Mouse (Mus musculus) embryonic facial prominence, embryonic 11.5 days (tissue): Measurements from ENCODE around the gene Glt1d1. TPM values are rescaled to one million over a fixed set of nuclear protein-coding genes. Genes with fewer than 3 reads are reported as not detected.

Experiments
- ATAC-seq: fragments of 200-750 bp; cut with Nextera tagmentation; replicated peaks from 2 replicates; pipeline ENCODE4 v1.8.0; 2017; ENCODE audit warnings: low read depth; ENCODE audit not compliant: insufficient number of reproducible peaks, low FRiP score, low TSS enrichment
- DNase-seq: peaks from one replicate; pipeline ENCODE4 v3.0.0-alpha.2; 2015; ENCODE audit warnings: low spot score
- H3K27ac ChIP-seq: fragments of 300-500 bp; sonication (generic); replicated peaks from 2 replicates; pipeline ENCODE4 v1.5.1; 2014; ENCODE audit warnings: mild to moderate bottlenecking, low read depth, low read length, control low read depth
- H3K27me3 ChIP-seq: fragments of 300-500 bp; sonication (generic); 2 replicates; pipeline ENCODE4 v1.6.1; 2014; ENCODE audit warnings: mild to moderate bottlenecking, low read length, moderate library complexity, mixed read lengths; ENCODE audit not compliant: control insufficient read depth, insufficient read depth
- H3K36me3 ChIP-seq: fragments of 300-500 bp; sonication (generic); replicated peaks from 2 replicates; pipeline ENCODE4 v1.6.1; 2014; ENCODE audit warnings: low read depth, mild to moderate bottlenecking, low read length, moderate library complexity, mixed read lengths; ENCODE audit not compliant: control insufficient read depth, insufficient read depth
- H3K4me1 ChIP-seq: fragments of 300-500 bp; sonication (generic); 2 replicates; pipeline ENCODE4 v1.6.1; 2014; ENCODE audit warnings: low read length, mixed read lengths; ENCODE audit not compliant: control insufficient read depth, insufficient read depth
- H3K4me2 ChIP-seq: fragments of 300-500 bp; sonication (generic); 2 replicates; pipeline ENCODE4 v1.6.1; 2014; ENCODE audit warnings: low read depth, mild to moderate bottlenecking, control low read depth, low read length, moderate library complexity
- H3K4me3 ChIP-seq: fragments of 300-500 bp; sonication (generic); 2 replicates; pipeline ENCODE4 v1.5.1; 2014; ENCODE audit warnings: low read depth, low read length, control low read depth
- H3K9ac ChIP-seq: fragments of 300-500 bp; sonication (generic); replicated peaks from 2 replicates; pipeline ENCODE4 v1.6.1; 2014; ENCODE audit warnings: mild to moderate bottlenecking, control low read depth, low read length
- H3K9me3 ChIP-seq: fragments of 300-500 bp; sonication (generic); replicated peaks from 2 replicates; pipeline ENCODE4 v1.6.1; 2016; ENCODE audit warnings: mild to moderate bottlenecking, low read length, inconsistent platforms, mixed read lengths; ENCODE audit not compliant: control insufficient read depth
- WGBS: fragments of 180-500 bp; shearing (Covaris S2); extraction: QIAGEN DNeasy Blood & Tissue Kit; methylation state at CpG from one replicate; pipeline ENCODE4 v1.1.7; 2014; 5-methylcytosine and 5-hydroxymethylcytosine counted together
- polyA plus RNA-seq: library from polyadenylated mRNA; unstranded; fragments of >200 nt; fragmentation: Nextera tagmentation; extraction: Ambion mirVana; gene quantifications from 2 replicates; pipeline ENCODE4 v1.2.1, GENCODE M21; 2014

The Glt1d1 gene
- polyA plus RNA-seq, 1 experiment from 2014 or later: 1.3 TPM

DNA sequence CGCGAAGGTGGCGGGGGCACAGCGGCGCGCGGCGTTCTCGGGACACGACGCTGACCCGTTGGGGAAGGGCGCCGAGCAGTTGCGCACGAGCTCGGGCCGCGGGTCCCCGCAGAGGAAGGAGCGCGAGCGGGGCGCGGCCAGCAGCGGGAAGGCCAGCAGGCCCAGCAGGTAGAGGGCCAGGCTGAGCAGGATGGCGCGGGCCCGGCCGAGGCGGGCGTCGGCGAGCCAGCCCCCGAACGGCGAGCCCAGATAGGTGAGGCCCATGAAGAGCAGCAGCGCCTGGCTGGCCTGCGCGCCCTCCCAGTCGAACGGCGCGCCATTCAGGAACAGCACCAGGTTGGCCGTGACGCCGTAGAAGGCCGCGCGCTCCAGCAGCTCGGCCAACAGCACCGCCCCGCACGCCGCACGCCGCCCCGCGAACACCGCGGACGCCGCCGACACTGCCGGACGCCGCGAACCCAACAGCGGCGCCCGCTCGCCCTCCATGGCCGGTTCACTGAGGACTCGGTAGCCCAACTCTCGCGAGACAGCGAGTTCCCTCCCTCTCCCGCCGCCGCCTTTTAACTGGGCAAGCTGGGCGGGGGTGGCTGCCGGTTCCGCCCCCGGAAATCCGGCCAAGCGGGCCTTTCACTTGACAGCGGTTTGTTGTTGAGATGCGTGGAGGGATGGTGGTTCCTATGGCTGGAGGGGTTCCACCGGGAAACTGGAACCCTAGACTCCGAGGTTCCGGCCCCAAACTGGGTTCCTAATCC is 15.0 kb upstream of the Glt1d1 start:
- H3K4me2 ChIP-seq: peak overlapping the region; percentile 90
- no peaks in the 10 kb centered on the region for H3K27me3 ChIP-seq
- peak overlapping the region; percentile 95 for H3K4me3 ChIP-seq
- H3K4me1 ChIP-seq: no peaks in the 10 kb centered on the region; the same call in none of the 2 replicates
- peak overlapping the region; percentile 73 for H3K27ac ChIP-seq
- no peaks in the 10 kb centered on the region for H3K36me3 ChIP-seq
- DNase-seq (peak; percentile 97), ATAC-seq (peak; percentile 92)
- H3K9me3 ChIP-seq: no peaks in the 10 kb centered on the region
- H3K9ac ChIP-seq: peak overlapping the region; percentile 98
- WGBS: under 1% methylated on average over 57 of the region's 91 CpGs

DNA sequence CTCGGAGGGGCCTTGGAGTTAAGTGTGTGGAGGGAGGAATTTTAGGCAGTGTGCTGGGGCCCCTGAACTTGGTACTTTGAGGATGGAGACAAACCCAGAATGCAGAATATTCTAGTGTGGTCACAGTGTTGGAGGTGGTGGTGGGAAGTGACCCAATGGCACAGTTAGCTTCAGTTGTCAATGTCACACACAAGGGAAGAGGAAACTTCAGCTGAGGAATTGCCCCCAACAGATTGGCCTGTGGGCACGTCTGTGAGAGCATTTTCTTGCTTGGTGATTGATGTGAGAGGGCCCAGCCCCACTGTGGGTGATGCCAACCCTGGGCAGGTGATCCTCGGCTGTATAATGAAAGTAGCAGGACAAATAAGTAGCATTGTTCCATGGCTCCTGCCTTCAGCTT is 13.2 kb upstream of the Glt1d1 start:
- WGBS: 77% methylated on average over 3 of the region's 3 CpGs
- Histone ChIP-seq H3K36me3 (no peaks in the 10 kb centered on the region), H3K9me3 (no peaks in the 10 kb centered on the region), H3K4me3 (no peak overlapping the region), H3K9ac (no peak overlapping the region), H3K4me2 (no peak overlapping the region), H3K27me3 (no peaks in the 10 kb centered on the region), H3K27ac (no peak overlapping the region), H3K4me1 (no peaks in the 10 kb centered on the region; the same call in none of the 2 replicates)
- DNase-seq (no peak), ATAC-seq (no peak)

DNA sequence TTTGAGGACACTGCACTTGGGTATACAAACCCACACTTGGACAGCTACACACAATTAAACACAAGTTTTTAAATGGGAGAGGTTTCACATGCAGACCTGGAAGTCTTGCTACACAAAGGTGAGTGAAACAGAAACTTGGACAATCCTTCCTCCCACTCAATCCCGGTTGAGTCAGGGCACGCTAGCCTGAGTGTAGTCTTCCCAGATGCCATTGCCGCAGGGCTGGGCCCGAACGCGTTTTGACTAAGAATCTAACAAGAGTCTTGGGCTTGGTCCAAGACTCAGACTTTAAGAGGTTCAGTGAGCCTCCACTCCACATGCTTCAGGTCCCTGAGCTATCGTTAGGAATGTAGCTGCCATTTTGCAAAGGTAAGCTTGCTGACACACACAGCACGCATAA is 11.7 kb upstream of the Glt1d1 start:
- Histone ChIP-seq H3K27me3 (no peaks in the 10 kb centered on the region), H3K4me1 (no peaks in the 10 kb centered on the region; the same call in none of the 2 replicates), H3K4me3 (no peak overlapping the region), H3K27ac (no peak overlapping the region), H3K9ac (no peak overlapping the region), H3K9me3 (no peaks in the 10 kb centered on the region), H3K4me2 (no peak overlapping the region), H3K36me3 (no peaks in the 10 kb centered on the region)
- 81% methylated on average over 8 of the region's 8 CpGs for WGBS
- DNase-seq (no peak), ATAC-seq (no peak)

DNA sequence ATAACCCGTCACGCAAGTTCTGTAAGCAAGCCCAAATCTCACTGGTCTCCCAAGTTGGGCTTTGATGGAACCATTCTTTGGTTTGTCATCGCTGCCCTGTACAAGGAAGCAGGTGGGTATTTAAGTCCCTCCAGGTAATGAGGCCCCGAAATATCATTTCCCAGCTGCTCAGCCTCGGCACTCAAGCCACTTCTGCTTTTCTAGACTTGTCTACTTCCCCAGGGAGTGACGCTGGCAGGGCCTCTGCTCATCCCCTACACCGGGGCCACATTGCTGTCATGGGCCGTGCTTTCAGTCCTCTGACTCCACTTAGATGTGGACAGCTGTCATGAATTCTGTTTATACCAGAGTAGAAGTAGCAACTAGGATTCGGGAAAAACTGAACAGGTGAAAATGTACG is 11.0 kb upstream of the Glt1d1 start:
- H3K4me1 ChIP-seq: no peaks in the 10 kb centered on the region; the same call in none of the 2 replicates
- no peak for DNase-seq
- H3K9me3 ChIP-seq: no peaks in the 10 kb centered on the region
- H3K27me3 ChIP-seq: no peaks in the 10 kb centered on the region
- no peak overlapping the region for H3K4me3 ChIP-seq
- no peak for ATAC-seq
- no peaks in the 10 kb centered on the region for H3K36me3 ChIP-seq
- WGBS: 83% methylated on average over 10 of the region's 10 CpGs
- H3K4me2 ChIP-seq: no peak overlapping the region
- no peak overlapping the region for H3K27ac ChIP-seq
- H3K9ac ChIP-seq: no peak overlapping the region

DNA sequence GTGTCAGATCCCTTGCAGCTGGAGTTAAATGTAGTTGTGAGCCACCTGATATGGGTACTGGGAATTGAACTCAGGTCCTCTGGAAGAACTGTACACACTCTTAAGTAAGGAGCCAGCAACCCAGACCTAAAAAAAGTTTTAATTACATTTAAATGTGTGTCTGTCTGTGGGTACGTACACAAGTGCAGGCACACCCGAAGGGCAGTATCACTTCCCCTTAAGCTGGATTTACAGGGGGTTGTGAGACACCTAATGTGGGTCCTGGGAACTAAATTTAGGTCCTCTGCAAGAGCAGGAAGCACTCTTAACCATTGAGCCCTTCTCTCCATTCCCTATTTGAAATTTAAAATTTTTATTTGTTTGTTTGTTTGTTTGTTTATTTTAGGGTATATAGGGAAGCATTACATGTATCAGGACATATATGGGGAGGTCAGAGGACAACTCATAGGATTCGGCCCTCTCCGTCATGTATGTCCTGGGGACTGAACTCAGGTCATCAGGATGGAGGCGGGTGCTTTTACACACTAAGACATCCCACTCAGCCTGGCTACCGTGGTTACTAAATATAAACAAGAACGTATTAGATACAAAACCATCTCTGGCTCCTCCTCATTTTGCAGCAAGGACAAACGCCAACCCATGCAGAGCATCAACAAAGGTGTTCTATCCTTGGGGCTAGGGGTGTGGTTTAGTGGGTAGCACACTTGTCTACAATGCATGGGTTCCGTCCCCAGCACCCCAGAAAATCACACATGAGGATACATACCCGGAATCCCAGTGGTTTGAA is 7.4 kb upstream of the Glt1d1 start:
- no peaks in the 10 kb centered on the region for H3K9me3 ChIP-seq
- WGBS: 80% methylated on average over 10 of the region's 10 CpGs
- ATAC-seq (no peak), DNase-seq (no peak)
- H3K27ac ChIP-seq: no peak overlapping the region
- no peak overlapping the region for H3K9ac ChIP-seq
- no peaks in the 10 kb centered on the region for H3K4me1 ChIP-seq
- no peaks in the 10 kb centered on the region for H3K36me3 ChIP-seq
- H3K27me3 ChIP-seq: no peaks in the 10 kb centered on the region
- no peak overlapping the region for H3K4me2 ChIP-seq
- H3K4me3 ChIP-seq: no peak overlapping the region

DNA sequence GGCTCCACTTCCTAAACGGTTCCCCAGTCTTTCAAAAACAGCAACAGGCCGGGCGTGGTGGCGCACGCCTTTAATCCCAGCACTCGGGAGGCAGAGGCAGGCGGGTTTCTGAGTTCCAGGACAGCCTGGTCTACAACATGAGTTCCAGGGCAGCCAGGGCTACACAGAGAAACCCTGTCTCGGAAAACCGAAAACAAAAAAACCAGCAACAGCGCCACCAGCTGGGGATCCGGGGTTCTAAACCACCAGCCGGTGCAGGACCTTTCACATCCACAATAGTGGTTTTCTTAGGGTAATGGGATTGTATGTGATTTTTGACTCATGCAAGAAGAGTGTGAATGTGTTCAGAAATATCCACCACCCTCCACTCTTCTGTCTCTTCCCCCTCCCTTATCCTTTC is 4.8 kb upstream of the Glt1d1 start:
- ATAC-seq: no peak
- 87% methylated on average over 12 of the region's 12 CpGs for WGBS
- DNase-seq: no peak

DNA sequence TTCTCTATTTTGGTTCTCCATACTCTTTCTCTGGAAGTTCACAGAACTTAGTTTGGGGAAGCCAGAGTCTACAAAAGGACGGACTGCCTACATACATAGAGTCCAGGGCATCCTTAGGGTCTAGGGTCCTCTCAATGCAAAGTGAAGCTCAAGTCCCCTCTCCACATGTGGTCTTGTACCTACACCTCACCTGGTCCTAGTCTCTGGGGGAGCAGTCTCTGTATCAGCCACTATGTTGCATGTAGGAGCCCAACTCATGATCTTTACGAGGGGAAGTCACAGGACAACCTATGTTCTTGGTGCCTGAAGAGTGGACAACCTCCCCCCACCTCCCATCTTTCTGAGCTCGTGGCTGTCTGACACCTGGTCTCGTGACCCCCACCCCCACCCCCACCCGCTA is 391 bp upstream of the Glt1d1 start:
- Histone ChIP-seq H3K27ac (no peak overlapping the region), H3K4me3 (peak overlapping the region; percentile 53), H3K36me3 (no peaks in the 10 kb centered on the region), H3K4me2 (peak overlapping the region; percentile 98), H3K9me3 (no peaks in the 10 kb centered on the region), H3K27me3 (no peaks in the 10 kb centered on the region; the same call in 1 of the 2 replicates), H3K4me1 (no peaks in the 10 kb centered on the region), H3K9ac (no peak overlapping the region; the same call in 1 of the 2 replicates)
- ATAC-seq (no peak), DNase-seq (no peak)
- 11% methylated on average over 5 of the region's 5 CpGs for WGBS

More for the DNA sequence above, 4.8 kb upstream of the Glt1d1 start:
- Histone ChIP-seq H3K27ac (no peak overlapping the region), H3K4me3 (no peak overlapping the region), H3K4me1 (no peaks in the 10 kb centered on the region), H3K36me3 (no peaks in the 10 kb centered on the region), H3K4me2 (no peak overlapping the region), H3K9me3 (no peaks in the 10 kb centered on the region), H3K9ac (no peak overlapping the region), H3K27me3 (no peaks in the 10 kb centered on the region; the same call in 1 of the 2 replicates)

DNA sequence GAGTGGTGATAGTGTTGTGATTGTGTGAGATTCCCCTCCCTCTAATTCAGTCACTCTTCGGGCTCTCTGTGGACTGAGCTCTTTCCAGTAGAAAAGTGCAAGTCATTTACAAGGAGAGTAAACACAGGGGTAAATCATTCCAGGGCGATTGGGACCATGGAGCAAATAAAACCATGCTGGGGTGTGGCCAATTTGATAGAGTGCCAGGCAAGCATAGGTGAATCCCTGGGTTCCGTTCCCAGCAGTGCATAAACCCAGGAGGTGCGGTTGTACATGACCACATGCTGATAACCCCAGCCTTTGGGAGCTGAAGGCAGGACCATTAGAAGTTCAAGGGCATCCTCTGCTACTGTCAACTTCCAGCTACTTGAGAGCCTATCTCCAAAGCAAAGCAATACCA is 1.1 kb downstream of the Glt1d1 start:
- 34% methylated on average over 4 of the region's 4 CpGs for WGBS
- Histone ChIP-seq H3K4me1 (no peaks in the 10 kb centered on the region), H3K9ac (no peak overlapping the region), H3K27ac (no peak overlapping the region), H3K4me3 (no peak overlapping the region), H3K9me3 (no peaks in the 10 kb centered on the region), H3K36me3 (no peaks in the 10 kb centered on the region), H3K27me3 (no peaks in the 10 kb centered on the region; the same call in 1 of the 2 replicates), H3K4me2 (peak overlapping the region; percentile 98; the same call in 1 of the 2 replicates)
- no peak for ATAC-seq
- no peak for DNase-seq
